Comparison of ENCODE assay signal across 19 mouse cellular contexts in genomic region chr16:78280093-78280881, GRCm38 (mm10). TPM values are rescaled to one million over a fixed set of nuclear protein-coding genes. Genes with fewer than 3 reads are reported as not detected.
A peak's percentile ranks its signal among the peaks of the same experiment; 100 is the strongest.
DNase-seq lines count a peak whose midpoint lies in the region; ATAC-seq lines count a peak whose summit lies in the region.
"Had no signal": no experiment of that assay in that cellular context is flagged by ENCODE, and none has a peak within 500 bp of the region (broad histone marks: within the 10 kb centered on the region; RNA-seq: fewer than 3 reads in every experiment).

No protein-coding gene starts in this region.

- WGBS in hindbrain, embryonic 10.5 days, result 88% methylated on average over 5 of the region's 5 CpGs
- WGBS in hindbrain, embryonic 11.5 days, result 76% methylated on average over 5 of the region's 5 CpGs
- WGBS in lung, embryonic 15.5 days, result 67% methylated on average over 5 of the region's 5 CpGs

- no peaks in the 10 kb centered on the region for H3K27me3 ChIP-seq in hindbrain, embryonic 10.5 days (ENCODE audit: insufficient read depth, poor library complexity, severe bottlenecking)
- no peaks in the 10 kb centered on the region for H3K27me3 ChIP-seq in hindbrain, embryonic 11.5 days (ENCODE audit: control insufficient read depth, insufficient read depth, low read length)
- no peaks in the 10 kb centered on the region for H3K27me3 ChIP-seq in lung, embryonic 15.5 days
- H3K27me3 ChIP-seq: CH12.LX; forebrain, embryonic 12.5 days; limb, embryonic 15.5 days had no signal

- no peaks in the 10 kb centered on the region for H3K9me3 ChIP-seq in hindbrain, embryonic 10.5 days
- H3K9me3 ChIP-seq in hindbrain, embryonic 11.5 days (ENCODE audit: control insufficient read depth, low read length), result no peaks in the 10 kb centered on the region
- H3K9me3 ChIP-seq in lung, embryonic 15.5 days, result no peaks in the 10 kb centered on the region
- H3K9me3 ChIP-seq: forebrain, embryonic 12.5 days; limb, embryonic 15.5 days had no signal

- no peak for ATAC-seq in hindbrain, embryonic 11.5 days (ENCODE audit: low FRiP score)
- ATAC-seq in lung, embryonic 15.5 days (ENCODE audit: borderline replicate concordance, extremely low read depth, low FRiP score, low TSS enrichment), result peak; percentile 62
- ATAC-seq in neutrophil, adult 5-6 weeks (ENCODE audit: extremely low read depth, insufficient number of reproducible peaks, low FRiP score, poor library complexity, severe bottlenecking), result 0 out of 2 replicates have a peak, but pooled peaks have one; percentile 3
- ATAC-seq: liver, postnatal 0 days had no signal

- no peaks in the 10 kb centered on the region; the same call in 1 of the 2 replicates for H3K4me1 ChIP-seq in hindbrain, embryonic 10.5 days (replicated peaks)
- no peaks in the 10 kb centered on the region for H3K4me1 ChIP-seq in hindbrain, embryonic 11.5 days (replicated peaks; ENCODE audit: control insufficient read depth, insufficient read depth, low read length)
- peaks cover 3% of the 10 kb centered on the region for H3K4me1 ChIP-seq in lung, embryonic 15.5 days
- H3K4me1 ChIP-seq: forebrain, embryonic 12.5 days; limb, embryonic 15.5 days had no signal

- DNase-seq in hindbrain, embryonic 10.5 days (ENCODE audit: low spot score), result no peak
- no peak for DNase-seq in hindbrain, embryonic 11.5 days (ENCODE audit: low spot score)
- no peak for DNase-seq in lung, postnatal 10 days
- DNase-seq in ZHBTc4 (ENCODE audit: low read depth, low spot score), result peak; percentile 24
- no peak for DNase-seq in cerebellum, adult 9-10 months
- DNase-seq: cerebellum, adult 18-20 months; heart, postnatal 4 days; kidney, postnatal 10 days; layer of hippocampus, postnatal 36 days; liver, postnatal 0 days; thymus, adult 18-20 months; thymus, postnatal 4 days had no signal

- no peak overlapping the region for H3K4me2 ChIP-seq in hindbrain, embryonic 11.5 days (replicated peaks; ENCODE audit: low read depth, low read length)
- H3K4me2 ChIP-seq in lung, embryonic 15.5 days, result no peak overlapping the region
- H3K4me2 ChIP-seq: forebrain, embryonic 12.5 days; limb, embryonic 15.5 days had no signal

- no peak overlapping the region for H3K4me3 ChIP-seq in hindbrain, embryonic 10.5 days
- no peak overlapping the region for H3K4me3 ChIP-seq in hindbrain, embryonic 11.5 days (ENCODE audit: low read depth, low read length)
- no peak overlapping the region for H3K4me3 ChIP-seq in lung, embryonic 15.5 days
- H3K4me3 ChIP-seq: forebrain, embryonic 12.5 days; layer of hippocampus, adult 2 months; limb, embryonic 15.5 days had no signal

- peak overlapping the region; percentile 35; the same call in 1 of the 2 replicates for H3K27ac ChIP-seq in hindbrain, embryonic 10.5 days
- no peak overlapping the region for H3K27ac ChIP-seq in hindbrain, embryonic 11.5 days (ENCODE audit: low read depth, low read length)
- H3K27ac ChIP-seq in lung, embryonic 15.5 days, result no peak overlapping the region
- H3K27ac ChIP-seq: forebrain, embryonic 12.5 days; layer of hippocampus, adult 2 months; limb, embryonic 15.5 days had no signal

- H3K9ac ChIP-seq in hindbrain, embryonic 11.5 days (ENCODE audit: low read depth, low read length), result no peak overlapping the region
- H3K9ac ChIP-seq in lung, embryonic 15.5 days, result no peak overlapping the region
- H3K9ac ChIP-seq: forebrain, embryonic 12.5 days; limb, embryonic 15.5 days; liver, postnatal 0 days had no signal

- H3K36me3 ChIP-seq in hindbrain, embryonic 10.5 days, result no peaks in the 10 kb centered on the region
- no peaks in the 10 kb centered on the region for H3K36me3 ChIP-seq in hindbrain, embryonic 11.5 days (ENCODE audit: control insufficient read depth, insufficient read depth, low read length)
- H3K36me3 ChIP-seq in lung, embryonic 15.5 days, result no peaks in the 10 kb centered on the region
- H3K36me3 ChIP-seq: forebrain, embryonic 12.5 days; limb, embryonic 15.5 days had no signal

RNA-seq across cellular contexts. Expression of gene Cxadr, which starts 21.0 kb away (rescaled TPM):
- 48.3 and 58.4 TPM in 2 replicates for polyA plus RNA-seq in hindbrain, embryonic 10.5 days (2016; fragmentation: Nextera tagmentation; extraction: Ambion mirVana)
- 64.7 and 70.1 TPM in 2 replicates for polyA plus RNA-seq in hindbrain, embryonic 11.5 days (2014; fragmentation: Nextera tagmentation; extraction: Ambion mirVana)
- polyA plus RNA-seq in lung, embryonic 15.5 days (2015; fragmentation: Nextera tagmentation; extraction: Ambion mirVana), result 31.0 and 34.1 TPM in 2 replicates
- total RNA-seq in neutrophil, adult 5-6 weeks (2017), result 3.4 and 5.0 TPM in 2 replicates
- total RNA-seq: CH12.LX, MEL had no signal
